Mouse (Mus musculus): ENCODE results near the gene Mrpl23.

GRCm38 (mm10) chr7:142506501-142506900, 26.0 kb upstream of the Mrpl23 start:
- no peak for TF ChIP-seq POLR2A (IDR thresholded peaks at IDR 0.05; ENCODE audit: insufficient read length, low read depth)
- TF ChIP-seq MAX (IDR thresholded peaks at IDR 0.05; ENCODE audit: low read depth) = no peak
